Mouse (Mus musculus) small intestine, adult 2 months (tissue): ENCODE measurements around the gene Mkln1.

Source experiments
- CTCF ChIP-seq: fragments of 200-500 bp; IDR thresholded peaks from 2 replicates; pipeline ENCODE4 v1.5.1; 2012; ENCODE audit warnings: low read depth, mild to moderate bottlenecking, control low read depth, inconsistent platforms, low read length, moderate library complexity, mixed read lengths; ENCODE audit not compliant: insufficient replicate concordance, insufficient read length; ENCODE audit errors: extremely low read depth
- POLR2A ChIP-seq: fragments of 200-500 bp; IDR thresholded peaks from 2 replicates; pipeline ENCODE4 v1.6.1; 2012; ENCODE audit warnings: low read depth, mild to moderate bottlenecking, control low read depth, inconsistent platforms, low read length, moderate library complexity

GRCm38 (mm10) chr6:31526929-31527328, 128.4 kb downstream of the Mkln1 start:
- TF ChIP-seq POLR2A: no peak
- no peak for TF ChIP-seq CTCF
